Mouse (Mus musculus): Measurements from ENCODE around the gene Aire.

Aire gene

DNA sequence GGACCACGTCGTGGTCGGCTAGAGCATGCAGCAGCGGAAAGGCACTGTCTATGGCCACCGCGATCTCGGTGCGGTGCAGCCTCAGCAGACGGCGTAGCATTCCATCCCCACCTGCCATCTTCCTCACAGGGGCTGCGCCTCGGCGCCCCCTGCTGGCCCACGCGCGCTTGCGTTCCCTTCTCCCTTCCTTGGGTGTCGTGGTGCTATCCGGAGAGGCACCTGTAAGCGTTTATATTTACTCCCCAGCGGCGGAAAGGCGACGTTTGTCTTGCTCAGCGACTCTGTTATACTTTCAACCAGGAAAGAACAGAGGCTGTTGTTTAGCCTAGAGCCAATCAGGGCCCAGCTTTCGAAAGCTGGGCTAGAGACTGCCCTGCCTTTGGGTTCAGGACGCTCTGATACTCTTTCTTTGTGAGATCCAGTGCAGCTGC is at the start of gene Aire:
Gene Aire (minus strand): TSS at position 205 of the 431 bp plus-strand sequence.
- ChIA-PET POLR2A (interaction anchor here in 1 of 4 experiments (0.8 kb wide), 1 partner anchor 13 kb away, joined by 5 read pairs; no protein-coding TSS in a partner anchor), CTCF (interaction anchor here in 2 of 4 experiments (0.6 to 1.5 kb wide), 7 partner anchors 15 to 119 kb away, joined by 3 to 7 read pairs (median 3); partner anchors contain the start of genes Icosl (in 1 of the 2) and Pfkl (in 1 of the 2))

GRCm38 (mm10) chr10:78092725-78093029 is 49.3 kb upstream of the Aire start:
- ChIA-PET CTCF (no interaction called here), POLR2A (interaction anchor here in 1 of 4 experiments (1.3 kb wide), 1 partner anchor 69 kb away, joined by 4 read pairs; no protein-coding TSS in a partner anchor)

DNA sequence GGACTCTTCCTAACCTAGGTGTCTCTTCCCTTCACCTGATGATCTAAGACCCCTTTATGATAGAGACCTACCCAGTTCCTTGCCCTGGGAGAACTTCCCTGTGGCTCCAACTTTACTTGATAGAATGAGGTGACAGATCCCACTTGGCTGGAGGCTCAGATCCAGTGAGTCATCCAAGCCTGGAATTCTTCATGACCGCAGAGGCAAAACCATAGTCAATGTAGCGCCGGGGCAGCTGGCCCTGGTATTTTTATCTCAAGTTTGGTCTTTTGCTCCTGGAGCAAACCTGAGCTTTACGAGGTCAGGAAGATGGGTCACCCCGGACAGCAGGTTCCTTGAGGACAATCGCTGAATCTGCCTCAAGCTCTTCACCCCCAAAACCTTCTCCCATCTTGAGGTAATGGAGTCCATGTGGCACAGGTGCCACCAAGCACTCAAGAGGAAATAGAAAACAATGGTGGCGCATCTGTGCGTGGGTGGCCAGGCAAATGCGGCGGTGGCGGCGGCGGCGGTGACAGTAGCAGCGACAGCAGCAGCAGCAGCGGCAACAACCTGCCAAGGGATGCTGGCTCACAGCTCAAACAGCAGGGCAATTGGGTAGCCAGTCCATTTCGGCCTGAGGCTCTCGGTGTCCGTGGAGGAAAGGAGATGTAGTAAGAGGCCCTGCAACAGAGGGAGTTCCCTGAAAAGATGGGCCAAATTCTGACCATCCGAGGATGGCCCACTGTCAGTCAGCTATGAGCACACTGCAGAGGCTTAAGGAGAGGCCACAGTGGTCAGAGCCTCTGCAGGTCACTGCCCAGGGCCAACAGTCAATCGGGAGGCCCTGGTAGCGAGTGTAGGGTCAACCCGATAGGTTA is 48.7 kb upstream of the Aire start:
- CTCF ChIA-PET = no interaction called here
- POLR2A ChIA-PET = interaction anchor here in 1 of 4 experiments (1.3 kb wide), 1 partner anchor 69 kb away, joined by 4 read pairs; no protein-coding TSS in a partner anchor

GRCm38 (mm10) chr10:78090706-78091491 is 47.5 kb upstream of the Aire start:
- CTCF ChIA-PET = no interaction called here

DNA sequence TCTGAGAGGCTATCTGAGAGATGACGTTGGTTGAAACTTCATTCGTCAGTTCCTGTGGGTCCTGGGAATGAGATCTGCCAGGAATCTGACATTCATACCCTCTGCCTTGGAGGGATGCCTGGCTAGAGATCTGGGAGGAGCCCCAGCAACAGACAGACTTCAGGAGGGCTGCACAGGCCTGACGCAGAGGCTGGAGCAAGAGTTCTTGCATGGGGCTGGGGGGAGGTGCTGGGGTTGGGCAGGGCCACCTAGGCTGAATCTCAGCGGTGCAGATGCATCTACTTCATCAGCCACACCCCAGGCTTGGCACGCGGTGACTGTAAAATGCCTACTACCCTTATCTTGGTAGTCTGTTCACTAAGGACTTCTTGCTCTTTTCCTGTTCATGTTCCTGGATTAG is 46.8 kb upstream of the Aire start:
- ChIA-PET POLR2A (interaction anchor here in 1 of 4 experiments (0.7 kb wide), 1 partner anchor 14 kb away, joined by 3 read pairs; no protein-coding TSS in a partner anchor), CTCF (no interaction called here)

More at GRCm38 (mm10) chr10:78090706-78091491, 47.5 kb upstream of the Aire start:
- POLR2A ChIA-PET = interaction anchor here in 1 of 4 experiments (0.6 kb wide), 1 partner anchor 43 kb away, joined by 3 read pairs; no protein-coding TSS in a partner anchor

DNA sequence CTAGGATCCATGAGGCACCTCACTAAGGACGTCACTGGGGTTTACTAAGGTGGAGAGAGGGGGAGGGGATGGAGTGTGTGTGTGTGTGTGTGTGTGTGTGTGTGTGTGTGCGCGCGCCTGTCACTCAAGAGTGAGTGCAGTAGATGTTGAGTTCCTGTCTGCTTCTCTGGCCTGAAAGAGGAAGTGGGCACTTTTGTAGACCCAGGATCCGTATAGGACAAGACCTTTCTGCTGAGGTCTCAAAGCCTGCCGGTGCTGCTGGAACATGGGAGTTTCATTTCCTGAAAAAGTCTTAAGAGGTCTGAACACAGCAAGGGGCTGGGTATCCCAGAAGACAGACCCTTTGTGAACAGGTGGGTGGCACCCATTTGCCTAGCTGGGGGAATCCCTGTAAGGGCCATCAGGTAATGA is 43.7 kb upstream of the Aire start:
- ChIA-PET POLR2A (interaction anchor here in 2 of 4 experiments (1.3 to 1.9 kb wide), 2 partner anchors 9 to 10 kb away, joined by 3 to 6 read pairs; no protein-coding TSS in a partner anchor), CTCF (no interaction called here)

DNA sequence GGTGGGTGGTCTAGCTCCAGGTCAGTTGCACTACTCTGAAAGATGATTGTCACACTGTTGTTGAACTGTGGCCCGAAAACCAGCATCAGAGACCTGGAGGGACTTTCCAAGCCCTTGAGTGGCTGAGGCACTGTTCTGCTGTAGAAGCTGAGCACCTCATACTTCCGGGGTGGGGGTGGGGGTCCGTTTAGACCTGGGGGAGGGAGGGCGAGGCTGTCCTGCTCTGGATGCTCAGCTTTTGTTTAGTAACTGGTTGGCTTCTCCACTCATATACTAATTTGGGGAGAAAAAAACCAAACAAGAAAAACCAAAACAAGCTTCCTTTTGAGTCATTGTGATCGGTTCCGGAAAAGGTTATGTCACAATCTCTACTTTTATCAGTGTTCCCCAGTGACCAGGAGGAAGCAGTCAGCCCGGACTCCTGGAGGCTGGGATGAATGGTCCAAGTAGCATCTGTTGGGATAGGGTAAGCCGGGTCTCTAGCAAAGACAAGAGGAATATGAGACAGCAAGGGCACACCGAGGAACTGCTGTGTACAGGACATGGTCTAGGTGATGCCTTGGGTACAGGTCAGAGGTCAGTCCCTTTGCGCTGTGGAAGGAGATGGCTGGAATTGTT is 43.1 kb upstream of the Aire start:
- ChIA-PET POLR2A (interaction anchor here in 1 of 4 experiments (1.3 kb wide), 1 partner anchor 10 kb away, joined by 3 read pairs; no protein-coding TSS in a partner anchor), CTCF (interaction anchor here in 2 of 4 experiments (0.5 kb wide), 2 partner anchors 31 to 632 kb away, joined by 3 to 4 read pairs; partner anchors contain the start of gene Casp14 (in 1 of the 2))

GRCm38 (mm10) chr10:78085711-78086110 is 42.3 kb upstream of the Aire start:
- POLR2A ChIA-PET = interaction anchor here in 1 of 4 experiments (1.0 to 1.3 kb wide), 2 partner anchors 11 to 17 kb away, joined by 3 read pairs; partner anchors contain the start of gene Icosl

DNA sequence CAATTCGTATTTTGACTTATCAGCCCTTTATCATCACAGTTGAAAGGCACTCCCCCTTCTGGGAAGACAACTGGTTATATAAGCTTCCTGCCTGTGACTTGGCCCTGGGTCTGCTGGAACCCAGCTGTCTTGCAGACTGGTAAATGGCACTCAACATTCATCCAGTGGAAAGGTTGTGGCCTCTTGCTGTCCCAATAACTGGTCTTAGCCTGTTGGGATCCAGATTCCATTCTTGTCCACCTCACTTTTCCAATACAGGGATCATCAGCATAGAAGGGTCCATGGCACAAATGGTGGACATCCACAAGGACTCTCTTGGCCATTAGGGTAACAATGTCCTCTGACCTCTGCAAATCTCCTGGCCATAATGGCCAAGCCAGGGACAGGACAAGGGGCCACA is 40.7 kb upstream of the Aire start:
- ChIA-PET POLR2A (interaction anchor here in 3 of 4 experiments (0.6 to 1.4 kb wide), 8 partner anchors 8 to 178 kb away, joined by 3 to 4 read pairs (median 3); partner anchors contain the start of gene Pfkl (in 1 of the 3)), CTCF (no interaction called here)

More at GRCm38 (mm10) chr10:78085711-78086110, 42.3 kb upstream of the Aire start:
- CTCF ChIA-PET = no interaction called here

GRCm38 (mm10) chr10:78079955-78080591 is 36.7 kb upstream of the Aire start:
- POLR2A ChIA-PET = interaction anchor here (0.6 to 1.3 kb wide), 4 partner anchors 11 to 473 kb away, joined by 3 to 4 read pairs (median 4); partner anchors contain the start of gene Icosl (in 2 of the 4)
- CTCF ChIA-PET = interaction anchor here in 1 of 4 experiments (0.6 kb wide), 1 partner anchor 798 kb away, joined by 3 read pairs; no protein-coding TSS in a partner anchor

- CTCF ChIA-PET = interaction anchor here in 3 of 4 experiments (0.6 to 1.2 kb wide), 7 partner anchors 9 to 1752 kb away, joined by 3 to 8 read pairs (median 3); partner anchors contain the start of gene Icosl (in 1 of the 3)
- POLR2A ChIA-PET = interaction anchor here in 3 of 4 experiments (0.7 to 1.8 kb wide), 10 partner anchors 9 to 843 kb away, joined by 3 to 7 read pairs (median 4); partner anchors contain the start of genes Icosl (in 2 of the 3) and Cstb (in 1 of the 3)
Observed at GRCm38 (mm10) chr10:78078276-78078675, 34.9 kb upstream of the Aire start.

DNA sequence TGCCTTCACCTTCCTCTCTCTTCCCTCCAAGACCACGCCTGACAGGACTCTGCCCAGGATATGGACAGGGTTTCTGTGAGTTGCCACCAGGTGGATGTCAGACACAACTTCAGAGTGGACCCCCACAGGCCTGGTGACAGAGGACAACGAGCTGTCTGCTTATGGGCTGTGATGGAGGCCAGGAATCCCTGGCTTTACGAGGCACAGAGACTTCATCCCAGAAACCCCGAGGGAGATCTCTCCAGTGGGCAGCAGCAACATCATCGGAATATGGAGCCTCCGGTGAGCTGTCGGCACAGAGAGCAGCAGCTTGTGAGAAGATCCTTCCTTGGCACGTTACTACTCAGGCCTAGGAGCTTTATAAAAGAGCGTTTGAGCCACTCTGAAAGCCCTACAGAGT is 34.5 kb upstream of the Aire start:
- ChIA-PET CTCF (interaction anchor here in 3 of 4 experiments (0.6 to 1.2 kb wide), 6 partner anchors 9 to 1751 kb away, joined by 3 to 8 read pairs (median 4); partner anchors contain the start of gene Icosl (in 1 of the 3)), POLR2A (interaction anchor here in 2 of 4 experiments (0.7 to 1.8 kb wide), 8 partner anchors 9 to 843 kb away, joined by 3 to 7 read pairs (median 5); partner anchors contain the start of gene Icosl (in 2 of the 2))

GRCm38 (mm10) chr10:78074977-78075376 is 31.6 kb upstream of the Aire start:
- ChIA-PET CTCF (interaction anchor here in 1 of 4 experiments (0.6 kb wide), 1 partner anchor 747 kb away, joined by 3 read pairs; no protein-coding TSS in a partner anchor), POLR2A (interaction anchor here in 3 of 4 experiments (0.8 to 1.3 kb wide), 5 partner anchors 9 to 37 kb away, joined by 3 to 5 read pairs (median 3); no protein-coding TSS in a partner anchor)

DNA sequence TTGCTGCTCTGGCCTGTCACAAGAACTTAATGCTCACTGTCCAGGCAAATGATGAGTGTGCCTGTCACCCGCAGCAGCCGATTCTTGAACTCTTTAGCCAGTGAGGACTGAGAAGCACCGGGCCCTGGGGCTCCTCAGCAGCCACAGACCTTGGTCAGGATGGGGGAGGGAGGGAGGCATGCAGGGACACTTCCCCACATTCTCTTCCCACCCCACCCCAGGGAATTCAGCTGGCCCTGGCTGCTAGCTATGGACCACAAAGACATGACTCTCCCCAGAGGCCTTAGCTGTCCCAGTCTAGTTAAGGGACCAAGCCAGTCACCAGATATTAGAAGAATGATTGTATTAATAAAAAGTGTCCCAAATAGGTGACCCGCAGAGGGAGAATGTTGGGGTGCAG is 30.7 kb upstream of the Aire start:
- CTCF ChIA-PET = no interaction called here
- POLR2A ChIA-PET = interaction anchor here in 3 of 4 experiments (0.5 to 1.2 kb wide), 6 partner anchors 10 to 1767 kb away, joined by 3 to 4 read pairs (median 3); no protein-coding TSS in a partner anchor

- POLR2A ChIA-PET = interaction anchor here (0.6 to 1.6 kb wide), 50 partner anchors 9 to 955 kb away, joined by 3 to 19 read pairs (median 3); partner anchors contain the start of genes Pfkl (in 3 of the 4), Pdxk (in 1 of the 4) and Pwp2 (in 1 of the 4)
- CTCF ChIA-PET = interaction anchor here in 3 of 4 experiments (0.5 to 1.3 kb wide), 15 partner anchors 9 to 1484 kb away, joined by 3 to 5 read pairs (median 4); partner anchors contain the start of genes Aire (in 1 of the 3) and Rrp1 (in 1 of the 3)
Observed at GRCm38 (mm10) chr10:78069101-78070011, 25.9 kb upstream of the Aire start, which contains the start of gene Icosl. Gene Icosl, plus strand, starts transcription at chr10:78069302.

DNA sequence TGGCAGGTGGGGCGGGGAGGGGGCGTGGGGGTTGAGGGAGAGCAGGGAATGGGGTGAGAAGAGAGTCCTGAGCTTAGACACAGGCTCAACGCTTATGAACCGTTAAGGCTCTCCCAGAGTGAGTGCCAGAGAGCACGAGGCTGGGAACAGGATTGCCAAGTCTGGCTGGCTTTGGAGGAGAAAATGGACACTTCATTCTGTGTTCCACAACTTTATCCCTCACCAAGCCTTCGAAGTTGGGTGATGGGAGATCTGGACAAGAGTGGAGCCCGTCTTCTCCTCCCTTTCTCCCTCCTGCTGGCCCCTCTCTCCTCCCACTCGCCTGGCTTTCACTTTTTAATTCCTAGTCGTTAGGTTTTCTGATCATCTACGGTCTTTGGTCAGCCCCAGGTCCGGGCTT is 25.1 kb upstream of the Aire start:
- ChIA-PET CTCF (interaction anchor here in 2 of 4 experiments (0.5 to 1.3 kb wide), 11 partner anchors 9 to 419 kb away, joined by 3 to 5 read pairs (median 4); no protein-coding TSS in a partner anchor), POLR2A (interaction anchor here in 3 of 4 experiments (0.6 to 1.6 kb wide), 41 partner anchors 8 to 396 kb away, joined by 3 to 19 read pairs (median 4); partner anchors contain the start of genes Pfkl (in 3 of the 3), Pdxk (in 1 of the 3) and Pwp2 (in 1 of the 3))
